Mouse (Mus musculus) embryonic facial prominence, embryonic 11.5 days (tissue): ENCODE results near the gene Capn11. TPM values are rescaled to one million over a fixed set of nuclear protein-coding genes. Genes with fewer than 3 reads are reported as not detected.

Source experiments
- ATAC-seq: fragments of 200-750 bp; cut with Nextera tagmentation; replicated peaks from 2 replicates; pipeline ENCODE4 v1.8.0; 2017; ENCODE audit warnings: low read depth; ENCODE audit not compliant: insufficient number of reproducible peaks, low FRiP score, low TSS enrichment
- DNase-seq: peaks from one replicate; pipeline ENCODE4 v3.0.0-alpha.2; 2015; ENCODE audit warnings: low spot score
- H3K27ac ChIP-seq: fragments of 300-500 bp; sonication (generic); replicated peaks from 2 replicates; pipeline ENCODE4 v1.5.1; 2014; ENCODE audit warnings: mild to moderate bottlenecking, low read depth, low read length, control low read depth
- H3K27me3 ChIP-seq: fragments of 300-500 bp; sonication (generic); 2 replicates; pipeline ENCODE4 v1.6.1; 2014; ENCODE audit warnings: mild to moderate bottlenecking, low read length, moderate library complexity, mixed read lengths; ENCODE audit not compliant: control insufficient read depth, insufficient read depth
- H3K36me3 ChIP-seq: fragments of 300-500 bp; sonication (generic); replicated peaks from 2 replicates; pipeline ENCODE4 v1.6.1; 2014; ENCODE audit warnings: low read depth, mild to moderate bottlenecking, low read length, moderate library complexity, mixed read lengths; ENCODE audit not compliant: control insufficient read depth, insufficient read depth
- H3K4me1 ChIP-seq: fragments of 300-500 bp; sonication (generic); 2 replicates; pipeline ENCODE4 v1.6.1; 2014; ENCODE audit warnings: low read length, mixed read lengths; ENCODE audit not compliant: control insufficient read depth, insufficient read depth
- H3K4me2 ChIP-seq: fragments of 300-500 bp; sonication (generic); 2 replicates; pipeline ENCODE4 v1.6.1; 2014; ENCODE audit warnings: low read depth, mild to moderate bottlenecking, control low read depth, low read length, moderate library complexity
- H3K4me3 ChIP-seq: fragments of 300-500 bp; sonication (generic); 2 replicates; pipeline ENCODE4 v1.5.1; 2014; ENCODE audit warnings: low read depth, low read length, control low read depth
- H3K9ac ChIP-seq: fragments of 300-500 bp; sonication (generic); replicated peaks from 2 replicates; pipeline ENCODE4 v1.6.1; 2014; ENCODE audit warnings: mild to moderate bottlenecking, control low read depth, low read length
- H3K9me3 ChIP-seq: fragments of 300-500 bp; sonication (generic); replicated peaks from 2 replicates; pipeline ENCODE4 v1.6.1; 2016; ENCODE audit warnings: mild to moderate bottlenecking, low read length, inconsistent platforms, mixed read lengths; ENCODE audit not compliant: control insufficient read depth
- WGBS: fragments of 180-500 bp; shearing (Covaris S2); extraction: QIAGEN DNeasy Blood & Tissue Kit; methylation state at CpG from one replicate; pipeline ENCODE4 v1.1.7; 2014; 5-methylcytosine and 5-hydroxymethylcytosine counted together
- polyA plus RNA-seq: library from polyadenylated mRNA; unstranded; fragments of >200 nt; fragmentation: Nextera tagmentation; extraction: Ambion mirVana; gene quantifications from 2 replicates; pipeline ENCODE4 v1.2.1, GENCODE M21; 2014

Capn11 gene
- polyA plus RNA-seq, 1 experiment from 2014 or later, result 0.28 TPM

GRCm38 (mm10) chr17:45689120-45689519 is 30.0 kb upstream of the Capn11 start:
- Histone ChIP-seq H3K27ac (no peak overlapping the region), H3K4me2 (no peak overlapping the region), H3K27me3 (no peaks in the 10 kb centered on the region), H3K9me3 (no peaks in the 10 kb centered on the region), H3K9ac (no peak overlapping the region), H3K4me3 (no peak overlapping the region), H3K36me3 (no peaks in the 10 kb centered on the region), H3K4me1 (no peaks in the 10 kb centered on the region; the same call in 1 of the 2 replicates)
- DNase-seq (no peak), ATAC-seq (no peak)
- 85% methylated on average over 9 of the region's 9 CpGs for WGBS

DNA sequence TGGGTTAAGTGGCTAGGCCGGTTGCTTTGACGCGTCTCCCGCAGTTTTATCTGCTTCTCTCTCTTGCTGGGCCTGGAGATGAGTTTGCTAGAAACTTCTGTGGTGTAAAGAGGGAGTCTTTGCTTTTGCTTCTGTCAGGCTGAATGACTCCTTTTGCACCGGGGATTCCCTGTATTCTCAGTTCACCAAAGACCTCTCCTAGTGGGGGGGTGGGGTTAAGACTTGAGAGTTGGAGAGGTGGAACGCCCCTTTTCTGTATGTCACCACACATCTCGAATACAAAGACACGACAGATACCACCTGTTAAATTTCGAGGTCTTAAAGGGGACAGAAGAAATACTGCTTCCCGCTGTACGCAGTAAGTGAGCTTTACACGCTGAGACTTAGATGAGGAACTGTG is 27.6 kb upstream of the Capn11 start, which contains the start of gene Tmem63b:
Tmem63b (minus strand) TSS at position 190 of the 400 bp plus-strand sequence.
- H3K36me3 ChIP-seq, result no peaks in the 10 kb centered on the region
- no peaks in the 10 kb centered on the region; the same call in 1 of the 2 replicates for H3K4me1 ChIP-seq
- DNase-seq (peak; percentile 47), ATAC-seq (0 out of 2 replicates have a peak, but pooled peaks have one; percentile 4)
- peak within 1 kb of the TSS; percentile 66 for H3K27ac ChIP-seq
- peak within 1 kb of the TSS; percentile 86 for H3K4me3 ChIP-seq
- H3K9me3 ChIP-seq, result no peaks in the 10 kb centered on the region
- H3K4me2 ChIP-seq, result peak within 1 kb of the TSS; percentile 72
- no peaks in the 10 kb centered on the region for H3K27me3 ChIP-seq
- WGBS, result 12% methylated on average over 12 of the region's 12 CpGs
- peak within 1 kb of the TSS; percentile 80 for H3K9ac ChIP-seq

DNA sequence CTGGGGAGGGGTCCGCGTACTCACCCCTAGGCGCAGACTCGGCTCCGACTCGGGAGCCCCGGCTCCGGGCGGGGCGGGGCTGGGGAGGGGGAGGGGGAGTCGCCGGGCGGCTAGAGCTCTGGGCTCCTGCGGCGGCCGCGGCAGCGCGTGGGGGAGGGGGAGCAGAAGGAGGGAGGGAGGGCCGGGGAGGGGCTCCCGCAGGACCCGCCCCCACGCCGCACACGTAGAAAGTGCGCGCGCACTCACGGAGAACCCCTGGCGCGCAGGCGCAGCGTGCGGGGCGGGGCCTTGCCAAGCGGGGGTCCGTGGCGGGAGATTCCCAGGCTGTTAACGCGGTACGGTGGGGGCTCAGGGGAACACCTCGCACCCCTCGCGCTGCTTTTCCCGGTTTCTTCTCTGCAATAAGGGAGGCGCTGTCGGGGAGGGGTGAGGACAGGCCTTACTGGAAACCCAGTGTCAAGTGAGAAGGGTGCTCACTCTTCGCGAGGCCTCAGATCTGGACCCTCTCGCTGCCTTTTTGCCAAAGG is 27.0 kb upstream of the Capn11 start, which contains the start of gene Mrpl14:
Mrpl14 (plus strand) TSS at position 230 of the 527 bp plus-strand sequence.
- Histone ChIP-seq H3K27ac (peak within 1 kb of the TSS; percentile 66), H3K9me3 (no peaks in the 10 kb centered on the region), H3K4me3 (peak within 1 kb of the TSS; percentile 86), H3K9ac (peak within 1 kb of the TSS; percentile 80), H3K36me3 (no peaks in the 10 kb centered on the region), H3K27me3 (no peaks in the 10 kb centered on the region), H3K4me1 (no peaks in the 10 kb centered on the region; the same call in 1 of the 2 replicates), H3K4me2 (peak within 1 kb of the TSS; percentile 72)
- ATAC-seq (peak; percentile 72), DNase-seq (peak; percentile 98)
- WGBS, result 0% methylated on average over 38 of the region's 50 CpGs

DNA sequence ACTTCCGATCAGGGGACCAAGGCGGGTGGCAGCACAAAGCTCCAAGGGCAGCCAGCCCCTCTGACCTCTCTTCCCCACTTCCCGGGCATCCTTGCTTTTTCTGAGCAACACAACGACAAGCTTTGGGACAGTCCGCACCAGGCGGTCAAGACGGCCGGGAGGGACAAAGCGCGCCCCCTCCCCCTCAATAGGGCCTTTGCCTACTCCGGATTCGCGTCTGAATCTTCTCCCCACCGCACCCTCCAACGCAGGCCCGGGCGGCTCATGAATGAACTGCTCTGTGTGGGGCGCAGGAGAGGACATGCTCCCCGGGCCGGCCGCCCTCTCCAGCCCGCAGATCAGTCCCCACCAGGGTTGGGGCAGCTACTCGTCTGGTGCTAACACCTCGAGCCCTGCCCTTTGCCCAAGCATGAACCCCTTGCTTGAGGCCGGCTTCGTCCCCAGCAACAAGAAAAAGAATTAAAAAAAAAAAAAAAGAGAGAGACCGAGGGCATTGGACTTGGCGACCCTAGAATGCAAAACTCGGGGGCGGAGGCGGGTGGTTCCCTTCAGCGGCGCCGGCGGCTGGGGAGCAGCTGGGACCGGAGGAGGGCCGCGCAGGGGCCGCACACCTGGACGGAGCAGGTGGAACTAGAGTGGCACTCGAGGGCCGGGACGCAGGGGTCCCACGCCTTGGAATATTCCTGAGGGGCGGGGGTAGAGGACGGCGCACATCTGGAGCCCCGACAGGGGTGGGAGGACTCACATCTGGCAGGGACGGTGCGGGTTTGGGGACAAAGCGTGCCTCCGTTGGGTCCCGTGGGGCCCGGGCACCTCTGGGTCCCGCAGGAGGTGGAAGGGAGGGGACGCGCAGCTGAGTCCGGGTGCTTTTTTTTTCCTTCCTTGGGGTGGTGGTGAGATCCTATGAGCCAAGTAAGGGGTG is 26.3 kb upstream of the Capn11 start:
- ATAC-seq (peak; percentile 66; the same call in 1 of the 2 replicates), DNase-seq (peak; percentile 52)
- peak overlapping the region; percentile 72 for H3K4me2 ChIP-seq
- H3K9me3 ChIP-seq, result no peaks in the 10 kb centered on the region
- peak overlapping the region; percentile 86 for H3K4me3 ChIP-seq
- H3K27me3 ChIP-seq, result no peaks in the 10 kb centered on the region
- H3K27ac ChIP-seq, result peak overlapping the region; percentile 66
- WGBS, result under 1% methylated on average over 58 of the region's 58 CpGs
- H3K4me1 ChIP-seq, result peaks cover 4% of the 10 kb centered on the region; the same call in 1 of the 2 replicates
- peak overlapping the region; percentile 80 for H3K9ac ChIP-seq
- no peaks in the 10 kb centered on the region for H3K36me3 ChIP-seq

DNA sequence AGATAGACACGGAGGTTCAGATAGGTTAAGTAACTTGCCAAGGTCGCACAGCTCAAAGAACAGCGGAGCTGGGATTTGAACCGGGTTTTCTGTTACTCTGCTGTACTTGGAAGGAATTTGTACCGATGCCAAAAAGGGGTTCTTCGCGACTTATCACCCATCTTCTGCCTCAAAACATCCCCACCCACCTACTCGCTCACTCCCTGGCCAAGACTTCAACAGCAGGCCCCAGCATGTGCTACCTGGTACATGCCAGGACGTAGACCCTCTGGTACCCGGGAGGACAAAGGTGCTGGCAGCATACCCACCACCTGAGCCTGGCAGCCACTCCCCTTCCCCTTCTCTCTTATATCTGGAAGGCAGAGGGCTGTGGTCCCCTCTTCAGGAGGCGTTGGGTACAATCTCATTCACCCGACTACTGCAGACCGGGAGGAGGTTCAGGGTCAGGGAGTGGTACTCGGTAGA is 25.6 kb upstream of the Capn11 start:
- H3K4me2 ChIP-seq, result peak overlapping the region; percentile 72
- 23% methylated on average over 14 of the region's 14 CpGs for WGBS
- ATAC-seq, result peak; percentile 24; the same call in 1 of the 2 replicates
- no peaks in the 10 kb centered on the region for H3K27me3 ChIP-seq
- no peak for DNase-seq
- no peaks in the 10 kb centered on the region for H3K9me3 ChIP-seq
- peaks cover 4% of the 10 kb centered on the region; the same call in 1 of the 2 replicates for H3K4me1 ChIP-seq
- H3K9ac ChIP-seq, result peak overlapping the region; percentile 80
- H3K4me3 ChIP-seq, result peak overlapping the region; percentile 86
- no peaks in the 10 kb centered on the region for H3K36me3 ChIP-seq
- 0 out of 2 replicates have a peak overlapping the region, but pooled peaks have one; percentile 66 for H3K27ac ChIP-seq

- DNase-seq (no peak), ATAC-seq (no peak)
- no peak overlapping the region for H3K9ac ChIP-seq
- H3K4me1 ChIP-seq, result peaks cover 4% of the 10 kb centered on the region; the same call in 1 of the 2 replicates
- WGBS, result 97% methylated on average over 4 of the region's 4 CpGs
- no peak overlapping the region for H3K4me2 ChIP-seq
- H3K9me3 ChIP-seq, result no peaks in the 10 kb centered on the region
- no peaks in the 10 kb centered on the region for H3K27me3 ChIP-seq
- no peak overlapping the region for H3K4me3 ChIP-seq
- H3K27ac ChIP-seq, result no peak overlapping the region
- no peaks in the 10 kb centered on the region for H3K36me3 ChIP-seq
These were observed 23.7 kb upstream of the Capn11 start for GRCm38 (mm10) chr17:45682843-45683242.

GRCm38 (mm10) chr17:45681588-45681987 is 22.5 kb upstream of the Capn11 start:
- Histone ChIP-seq H3K4me2 (no peak overlapping the region), H3K4me1 (peaks cover 4% of the 10 kb centered on the region; the same call in 1 of the 2 replicates), H3K9ac (no peak overlapping the region), H3K9me3 (no peaks in the 10 kb centered on the region), H3K36me3 (no peaks in the 10 kb centered on the region), H3K27ac (no peak overlapping the region), H3K4me3 (no peak overlapping the region), H3K27me3 (no peaks in the 10 kb centered on the region)
- ATAC-seq, result no peak
- peak; percentile 48 for DNase-seq
- 97% methylated on average over 1 of the region's 1 CpGs for WGBS
